In genomic region chr13:4656277-4657146, GRCm38 (mm10) we compare ENCODE assay signal across 26 mouse cellular contexts. TPM values are rescaled to one million over a fixed set of nuclear protein-coding genes. Genes with fewer than 3 reads are reported as not detected.
DNase-seq lines count a peak whose midpoint lies in the region; ATAC-seq and TF ChIP-seq lines count a peak whose summit lies in the region.
"Had no signal": no experiment of that assay in that cellular context is flagged by ENCODE, and none has a peak within 500 bp of the region (broad histone marks: within the 10 kb centered on the region; RNA-seq: fewer than 3 reads in every experiment).

No protein-coding gene starts in this region.

- no peaks in the 10 kb centered on the region for H3K27me3 ChIP-seq in heart, embryonic 11.5 days (ENCODE audit: control insufficient read depth, insufficient read depth, low read length)
- no peaks in the 10 kb centered on the region for H3K27me3 ChIP-seq in midbrain, embryonic 13.5 days
- H3K27me3 ChIP-seq: embryonic facial prominence, embryonic 12.5 days; forebrain, embryonic 15.5 days; megakaryocyte, embryonic 14.5 days; stomach, embryonic 15.5 days had no signal

- H3K4me3 ChIP-seq in heart, embryonic 11.5 days (ENCODE audit: low read depth, low read length): no peak overlapping the region
- H3K4me3 ChIP-seq in layer of hippocampus, adult 2 months: no peak overlapping the region; the same call in 1 of the 2 replicates
- no peak overlapping the region for H3K4me3 ChIP-seq in midbrain, embryonic 13.5 days (replicated peaks)
- H3K4me3 ChIP-seq: embryonic facial prominence, embryonic 12.5 days; erythroblast, embryonic 14.5 days; forebrain, embryonic 15.5 days; limb, embryonic 10.5 days; megakaryocyte, embryonic 14.5 days; myocyte; stomach, embryonic 15.5 days had no signal

- DNase-seq in heart, adult 9 months (ENCODE audit: low spot score in 2 of 2): peak; percentile 14 to 15
- peak; percentile 23 to 34 for DNase-seq in layer of hippocampus, postnatal 10 days (ENCODE audit: low spot score in 2 of 2)
- DNase-seq in layer of hippocampus, adult 2 months (ENCODE audit: low spot score in 2 of 2): no peak
- peak; percentile 41 for DNase-seq in brain, embryonic 14.5 days (ENCODE audit: low read depth)
- no peak for DNase-seq in embryo, embryonic 10.5 days (ENCODE audit: low spot score)
- DNase-seq: adrenal gland, adult 2 months; B cell, adult 2 months; cerebellum, adult 9-10 months; gastrocnemius, postnatal 25 days; kidney, adult 8-10 months; kidney, postnatal 14 days; liver, postnatal 0 days; lung, postnatal 10 days; right cerebral cortex, postnatal 14 days; thymus, adult 18-20 months; thymus, postnatal 4 days had no signal

- no peak overlapping the region for H3K4me2 ChIP-seq in heart, embryonic 11.5 days
- H3K4me2 ChIP-seq in midbrain, embryonic 13.5 days (replicated peaks): no peak overlapping the region
- H3K4me2 ChIP-seq: embryonic facial prominence, embryonic 12.5 days; forebrain, embryonic 15.5 days; stomach, embryonic 15.5 days had no signal

- WGBS in heart, embryonic 11.5 days (ENCODE audit: insufficient replicate concordance): 81% methylated on average over 16 of the region's 16 CpGs
- 70% methylated on average over 16 of the region's 16 CpGs for WGBS in midbrain, embryonic 13.5 days

- TF ChIP-seq CTCF in layer of hippocampus, adult 2 months (conservative IDR thresholded peaks at IDR 0.05): no peak
- no peak for TF ChIP-seq CTCF in brain, embryonic 14.5 days (IDR thresholded peaks at IDR 0.05; ENCODE audit: borderline replicate concordance, extremely low read depth, insufficient read depth, insufficient read length)

- no peak for TF ChIP-seq POLR2A in brain, embryonic 14.5 days (IDR thresholded peaks at IDR 0.05; ENCODE audit: borderline replicate concordance, extremely low read depth, insufficient read depth, insufficient read length, poor library complexity, severe bottlenecking)

- ATAC-seq in heart, embryonic 11.5 days (replicated peaks; ENCODE audit: insufficient number of reproducible peaks, low FRiP score, low TSS enrichment): no peak
- ATAC-seq in midbrain, embryonic 13.5 days: peak; percentile 78
- no peak for ATAC-seq in inflammation-experienced regulatory T-cells, adult 6 months
- ATAC-seq: forebrain, embryonic 15.5 days; liver, postnatal 0 days had no signal

- H3K4me1 ChIP-seq in heart, embryonic 11.5 days (ENCODE audit: control insufficient read depth, insufficient read depth, low read length): no peaks in the 10 kb centered on the region
- H3K4me1 ChIP-seq in midbrain, embryonic 13.5 days (replicated peaks): no peaks in the 10 kb centered on the region
- H3K4me1 ChIP-seq: embryonic facial prominence, embryonic 12.5 days; forebrain, embryonic 15.5 days; limb, embryonic 10.5 days; megakaryocyte, embryonic 14.5 days; stomach, embryonic 15.5 days had no signal

- no peaks in the 10 kb centered on the region for H3K36me3 ChIP-seq in heart, embryonic 11.5 days (ENCODE audit: control insufficient read depth, insufficient read depth, low read length)
- H3K36me3 ChIP-seq in midbrain, embryonic 13.5 days: no peaks in the 10 kb centered on the region
- H3K36me3 ChIP-seq: embryonic facial prominence, embryonic 12.5 days; forebrain, embryonic 15.5 days; limb, embryonic 10.5 days; stomach, embryonic 15.5 days had no signal

- no peak overlapping the region for H3K9ac ChIP-seq in heart, embryonic 11.5 days (ENCODE audit: low read depth, low read length)
- H3K9ac ChIP-seq in midbrain, embryonic 13.5 days (replicated peaks): no peak overlapping the region
- H3K9ac ChIP-seq: embryonic facial prominence, embryonic 12.5 days; forebrain, embryonic 15.5 days; liver, postnatal 0 days; stomach, embryonic 15.5 days had no signal

- no peaks in the 10 kb centered on the region for H3K9me3 ChIP-seq in heart, embryonic 11.5 days (replicated peaks; ENCODE audit: control insufficient read depth, low read length)
- no peaks in the 10 kb centered on the region for H3K9me3 ChIP-seq in midbrain, embryonic 13.5 days
- H3K9me3 ChIP-seq: embryonic facial prominence, embryonic 12.5 days; forebrain, embryonic 15.5 days; limb, embryonic 10.5 days; megakaryocyte, embryonic 14.5 days; stomach, embryonic 15.5 days had no signal

- H3K27ac ChIP-seq in heart, embryonic 11.5 days (ENCODE audit: low read depth, low read length): no peak overlapping the region
- no peak overlapping the region; the same call in 1 of the 2 replicates for H3K27ac ChIP-seq in layer of hippocampus, adult 2 months
- no peak overlapping the region for H3K27ac ChIP-seq in midbrain, embryonic 13.5 days
- H3K27ac ChIP-seq: embryonic facial prominence, embryonic 12.5 days; forebrain, embryonic 15.5 days; limb, embryonic 10.5 days; stomach, embryonic 15.5 days had no signal

RNA-seq across cellular contexts. Expression of gene Akr1e1, which starts 47.5 kb away (rescaled TPM):
- polyA plus RNA-seq in heart, embryonic 11.5 days (2014; fragmentation: Nextera tagmentation; extraction: Ambion mirVana): 38.4 and 39.9 TPM in 2 replicates
- 10 to 100 TPM; 13.7 to 16.1 TPM for total RNA-seq in layer of hippocampus, postnatal 10 days (2021)
- total RNA-seq in layer of hippocampus, adult 2 months (2021): 10 to 100 TPM; 18.1 to 24.7 TPM
- polyA plus RNA-seq in brain, embryonic 14.5 days (2012; rRNA removed): 18.0 and 19.8 TPM in 2 replicates
- polyA plus RNA-seq in midbrain, embryonic 13.5 days (2015; fragmentation: Nextera tagmentation; extraction: Ambion mirVana): 40.8 and 54.2 TPM in 2 replicates
- 10 to 100 TPM; 18.3 to 22.7 (median 21.4) TPM for polyA plus RNA-seq in inflammation-experienced regulatory T-cells, adult 6 months (2017; shearing (Covaris generic))

Comparison
In these comparisons a context has a peak if more than half of its experiments do, and no peak if none do; other contexts are left out.
1. DNase-seq: peak in heart, adult 9 months (2 of 2), layer of hippocampus, postnatal 10 days (2 of 2) and brain, embryonic 14.5 days (single experiment); none in layer of hippocampus, adult 2 months (0 of 2) and embryo, embryonic 10.5 days (single experiment).